Mouse (Mus musculus) myocyte (in vitro differentiated cells): ENCODE results near the gene Imp4.

Source experiments
- E2F4 ChIP-seq: IDR thresholded peaks from one replicate; pipeline ENCODE4 v1.6.1; 2011; ENCODE audit warnings: mild to moderate bottlenecking, control low read depth, moderate library complexity; ENCODE audit not compliant: insufficient read depth
- MAX ChIP-seq: IDR thresholded peaks from one replicate; pipeline ENCODE4 v1.6.1; 2011; ENCODE audit warnings: low read depth, mild to moderate bottlenecking, control low read depth
- POLR2A ChIP-seq: IDR thresholded peaks from one replicate; pipeline ENCODE4 v1.6.1; 2011; ENCODE audit warnings: low read depth, mild to moderate bottlenecking, control low read depth, moderate library complexity; ENCODE audit not compliant: insufficient read length

DNA sequence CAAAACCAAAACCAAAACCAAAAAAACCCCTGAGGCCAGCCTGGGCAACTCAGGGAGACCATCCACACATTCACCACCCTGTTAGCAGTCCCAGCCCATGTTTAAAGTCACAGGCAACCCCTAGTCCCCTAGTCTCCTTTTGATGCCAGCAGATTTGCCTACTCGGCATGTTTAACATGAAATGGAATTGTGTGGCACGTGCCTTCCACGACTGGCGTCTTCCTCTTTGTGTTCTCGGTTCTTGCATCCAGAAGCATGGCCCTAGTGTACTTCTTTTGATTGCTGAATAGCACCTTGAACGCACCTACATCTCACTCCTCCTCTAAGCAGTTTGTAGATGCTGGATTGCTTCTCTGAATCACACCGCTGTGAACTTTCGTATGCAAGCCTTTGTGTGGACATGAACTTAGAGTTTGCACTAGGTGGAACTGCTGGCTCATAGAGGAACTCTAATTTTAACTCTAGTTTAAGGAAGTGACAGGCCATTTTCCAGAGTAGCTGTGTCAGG is 24.7 kb downstream of the Imp4 start:
- TF ChIP-seq MAX (no peak), E2F4 (no peak), POLR2A (no peak)
